Mouse (Mus musculus): ENCODE data around the gene Mvd. TPM values are rescaled to one million over a fixed set of nuclear protein-coding genes. Genes with fewer than 3 reads are reported as not detected.

Mvd gene
- total RNA-seq, 1 experiment from 2014 or later: 53.6 TPM

GRCm38 (mm10) chr8:122457171-122457570 is 13.9 kb upstream of the Mvd start:
- no peak for DNase-seq

- DNase-seq: no peak
Observed at GRCm38 (mm10) chr8:122454409-122454808, 11.2 kb upstream of the Mvd start.

- no peak for DNase-seq
Observed at GRCm38 (mm10) chr8:122452154-122452553, 8.9 kb upstream of the Mvd start.

- DNase-seq: no peak
Observed at GRCm38 (mm10) chr8:122451161-122451703, 8.0 kb upstream of the Mvd start.

- DNase-seq: no peak
Observed at GRCm38 (mm10) chr8:122445203-122445602, 2.0 kb upstream of the Mvd start.

GRCm38 (mm10) chr8:122444058-122444748 is 981 bp upstream of the Mvd start:
- peak; percentile 87 for DNase-seq

- no peak for DNase-seq
Observed at GRCm38 (mm10) chr8:122442781-122443180, 441 bp downstream of the Mvd start.

GRCm38 (mm10) chr8:122442356-122442755 is 866 bp downstream of the Mvd start:
- no peak for DNase-seq

- no peak for DNase-seq
Observed at GRCm38 (mm10) chr8:122441326-122441725, 1.9 kb downstream of the Mvd start.

GRCm38 (mm10) chr8:122439336-122439735 is 3.9 kb downstream of the Mvd start:
- no peak for DNase-seq

- DNase-seq: no peak
Observed at GRCm38 (mm10) chr8:122437708-122438331, 5.4 kb downstream of the Mvd start.

- DNase-seq: no peak
Observed at GRCm38 (mm10) chr8:122436586-122437125, 6.6 kb downstream of the Mvd start.

- DNase-seq: no peak
Observed at GRCm38 (mm10) chr8:122436146-122436545, 7.1 kb downstream of the Mvd start.

- DNase-seq: no peak
Observed at GRCm38 (mm10) chr8:122435375-122435774, 7.8 kb downstream of the Mvd start.

- DNase-seq: no peak
Observed at GRCm38 (mm10) chr8:122433269-122433905, 9.8 kb downstream of the Mvd start.

- peak; percentile 61 for DNase-seq
Observed at GRCm38 (mm10) chr8:122432443-122433268, 10.6 kb downstream of the Mvd start, which contains the start of gene Cyba. Gene Cyba (minus strand): TSS chr8:122432930.

- DNase-seq: peak; percentile 23
Observed at GRCm38 (mm10) chr8:122431694-122432442, 11.4 kb downstream of the Mvd start.

- no peak for DNase-seq
Observed at GRCm38 (mm10) chr8:122430646-122431045, 12.6 kb downstream of the Mvd start.

- DNase-seq: no peak
Observed at GRCm38 (mm10) chr8:122430058-122430636, 13.1 kb downstream of the Mvd start.

- no peak for DNase-seq
Observed at GRCm38 (mm10) chr8:122428163-122428562, 15.1 kb downstream of the Mvd start.

GRCm38 (mm10) chr8:122427607-122428006 is 15.6 kb downstream of the Mvd start:
- DNase-seq: no peak
